Mouse (Mus musculus): ENCODE results near the gene Cldn8. TPM values are rescaled to one million over a fixed set of nuclear protein-coding genes. Genes with fewer than 3 reads are reported as not detected.

Gene Cldn8
- total RNA-seq (2017) = not detected in 2 replicates

DNA sequence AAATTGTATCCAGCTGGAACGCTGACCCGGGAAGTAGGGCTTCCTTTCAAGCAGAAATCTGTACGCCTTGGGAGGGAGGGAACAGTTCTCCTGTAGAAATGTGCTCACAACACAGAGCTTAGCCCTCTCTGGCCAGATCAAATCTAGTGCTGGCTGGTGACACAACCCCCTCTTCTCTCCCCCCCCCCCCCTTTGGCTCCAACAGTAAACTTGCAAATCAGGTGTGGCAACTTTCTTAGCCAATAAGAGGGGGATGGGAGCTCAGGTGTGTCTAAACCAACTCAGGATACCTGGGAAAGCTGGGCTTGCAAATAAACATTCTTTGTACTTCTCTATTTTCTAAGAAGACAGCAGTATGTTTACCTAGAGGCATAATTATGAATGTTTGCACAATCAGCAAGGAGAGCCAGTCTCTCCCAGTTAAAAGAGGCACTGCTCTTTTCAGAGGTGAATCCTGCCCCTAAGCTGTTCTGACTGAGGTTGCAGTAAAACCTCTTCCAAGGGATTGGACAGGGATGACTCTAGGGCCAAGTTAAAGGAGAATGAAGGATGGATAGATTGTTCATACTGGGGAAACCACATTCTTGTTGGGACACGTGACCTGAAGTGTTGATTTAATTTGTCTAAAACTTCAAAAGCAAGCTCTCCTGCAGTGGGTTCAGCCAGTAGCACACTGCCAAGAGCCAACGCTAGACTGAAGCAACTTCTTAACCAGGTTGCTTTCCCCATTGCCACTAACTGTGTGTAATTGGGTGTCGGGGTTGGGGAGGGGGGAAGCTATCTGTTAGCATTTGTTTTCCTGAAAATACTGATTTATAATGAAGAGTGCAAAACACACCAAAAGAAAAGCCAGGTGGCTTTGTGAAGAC, at the start of gene Cldn8:
TSS of gene Cldn8 (minus strand) at position 139 of the 869 bp plus-strand sequence.
- ATAC-seq (replicated peaks; ENCODE audit: low read depth, poor library complexity, severe bottlenecking) = no peak

DNA sequence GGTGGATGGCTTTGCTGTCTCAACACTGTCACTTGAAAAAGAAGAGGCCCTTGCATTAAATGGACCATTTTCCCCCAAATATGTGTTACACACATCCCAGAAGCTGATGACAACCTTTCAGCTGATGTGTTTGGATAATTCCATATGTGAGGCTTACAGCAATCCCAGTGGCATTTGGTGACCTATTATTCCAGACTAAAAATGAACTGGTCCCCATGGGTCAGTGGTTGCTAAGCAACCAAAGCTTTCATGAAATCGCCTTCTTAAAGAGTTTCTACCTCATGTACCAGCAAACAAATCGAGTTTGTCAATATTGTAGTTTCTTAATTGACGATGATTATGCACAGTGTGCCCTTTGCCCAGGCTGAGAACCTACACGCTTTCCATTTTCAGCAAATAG, 49.7 kb upstream of the Cldn8 start:
- no peak for ATAC-seq (replicated peaks; ENCODE audit: low read depth, poor library complexity, severe bottlenecking)

DNA sequence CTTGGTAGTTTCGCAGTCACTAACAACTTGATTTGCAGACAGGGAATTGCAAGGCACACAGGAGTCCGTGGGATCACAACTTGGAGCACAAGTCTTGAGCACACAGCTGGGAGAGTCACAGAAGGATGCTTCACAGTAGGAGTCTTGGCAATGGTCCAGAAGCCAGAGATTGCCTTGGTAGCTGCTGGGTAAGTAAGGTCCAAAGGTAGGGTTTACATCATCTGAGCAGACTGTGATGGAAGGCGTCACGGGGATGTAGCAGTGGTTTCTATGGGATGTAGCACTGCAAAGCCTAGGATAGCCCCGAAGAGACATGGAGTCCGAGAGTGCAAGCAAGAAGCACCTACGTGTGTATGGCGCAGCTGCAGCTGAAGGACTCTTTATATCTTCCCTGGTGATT, 48.9 kb upstream of the Cldn8 start, which contains the start of gene Krtap24-1:
TSS of gene Krtap24-1 (minus strand) at position 358 of the 400 bp plus-strand sequence.
- ATAC-seq (replicated peaks; ENCODE audit: low read depth, poor library complexity, severe bottlenecking) = no peak

DNA sequence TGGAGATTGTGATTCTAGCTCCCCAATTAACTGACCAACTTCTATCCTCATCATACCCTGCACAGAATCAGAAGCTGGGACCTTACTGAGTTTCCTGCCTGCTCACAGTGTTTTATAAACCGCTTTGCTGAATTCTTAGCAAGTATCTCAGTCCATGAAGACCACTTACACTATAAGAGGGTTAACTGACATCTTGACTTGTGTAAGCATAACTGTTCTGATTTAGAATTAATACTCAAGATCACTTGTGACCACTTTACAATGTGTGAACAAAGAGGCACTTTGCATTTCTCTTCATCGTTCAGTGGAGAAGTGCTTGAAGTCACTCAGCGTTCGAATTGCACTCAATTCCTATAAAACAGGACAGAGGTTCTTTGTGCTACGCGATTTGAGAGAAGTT, 41.6 kb upstream of the Cldn8 start:
- no peak for ATAC-seq (replicated peaks; ENCODE audit: low read depth, poor library complexity, severe bottlenecking)

GRCm38 (mm10) chr16:88602464-88602863, 39.5 kb upstream of the Cldn8 start:
- no peak for ATAC-seq (replicated peaks; ENCODE audit: low read depth, poor library complexity, severe bottlenecking)

DNA sequence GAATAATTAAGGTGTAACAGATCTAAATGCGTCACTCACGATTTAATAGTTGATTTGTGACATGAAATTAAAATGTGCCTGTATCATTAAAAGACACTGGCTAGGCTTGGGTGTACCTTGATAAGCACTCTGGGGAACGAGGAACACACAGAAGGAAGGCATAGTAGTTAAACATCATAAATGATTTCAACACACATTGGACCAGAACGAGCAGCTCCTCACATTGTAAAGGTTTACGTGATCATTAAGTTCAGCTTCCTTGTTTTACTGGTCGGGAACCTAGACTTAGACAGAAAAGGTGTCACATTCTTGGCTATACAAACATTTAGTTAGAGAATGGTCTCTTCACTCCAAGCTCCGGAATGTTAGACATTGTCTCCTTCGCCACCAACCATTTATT, 37.3 kb upstream of the Cldn8 start:
- ATAC-seq (replicated peaks; ENCODE audit: low read depth, poor library complexity, severe bottlenecking) = no peak

- no peak for ATAC-seq (replicated peaks; ENCODE audit: low read depth, poor library complexity, severe bottlenecking)
Measured at GRCm38 (mm10) chr16:88599504-88600237, 36.7 kb upstream of the Cldn8 start.

GRCm38 (mm10) chr16:88592758-88593157, 29.8 kb upstream of the Cldn8 start:
- ATAC-seq (replicated peaks; ENCODE audit: low read depth, poor library complexity, severe bottlenecking) = no peak

DNA sequence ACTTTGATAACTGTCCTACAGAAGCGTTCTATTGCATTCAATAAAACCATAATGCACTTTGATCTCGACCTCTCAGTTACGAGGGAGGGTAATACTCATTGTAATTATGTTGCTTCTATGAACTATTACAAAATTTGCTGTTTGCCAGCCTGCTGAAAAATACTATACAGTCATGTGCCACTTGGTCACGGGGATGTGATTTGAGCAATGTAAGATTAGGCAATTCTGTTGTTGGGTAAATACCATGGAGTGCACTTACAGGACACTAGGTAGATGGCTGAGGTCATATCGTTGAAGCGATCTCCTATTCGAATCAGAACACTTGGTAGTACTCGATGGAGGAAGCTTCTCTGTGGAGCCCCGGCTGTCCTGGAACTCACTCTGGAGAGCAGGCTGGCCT, 20.4 kb upstream of the Cldn8 start:
- no peak for ATAC-seq (replicated peaks; ENCODE audit: low read depth, poor library complexity, severe bottlenecking)

DNA sequence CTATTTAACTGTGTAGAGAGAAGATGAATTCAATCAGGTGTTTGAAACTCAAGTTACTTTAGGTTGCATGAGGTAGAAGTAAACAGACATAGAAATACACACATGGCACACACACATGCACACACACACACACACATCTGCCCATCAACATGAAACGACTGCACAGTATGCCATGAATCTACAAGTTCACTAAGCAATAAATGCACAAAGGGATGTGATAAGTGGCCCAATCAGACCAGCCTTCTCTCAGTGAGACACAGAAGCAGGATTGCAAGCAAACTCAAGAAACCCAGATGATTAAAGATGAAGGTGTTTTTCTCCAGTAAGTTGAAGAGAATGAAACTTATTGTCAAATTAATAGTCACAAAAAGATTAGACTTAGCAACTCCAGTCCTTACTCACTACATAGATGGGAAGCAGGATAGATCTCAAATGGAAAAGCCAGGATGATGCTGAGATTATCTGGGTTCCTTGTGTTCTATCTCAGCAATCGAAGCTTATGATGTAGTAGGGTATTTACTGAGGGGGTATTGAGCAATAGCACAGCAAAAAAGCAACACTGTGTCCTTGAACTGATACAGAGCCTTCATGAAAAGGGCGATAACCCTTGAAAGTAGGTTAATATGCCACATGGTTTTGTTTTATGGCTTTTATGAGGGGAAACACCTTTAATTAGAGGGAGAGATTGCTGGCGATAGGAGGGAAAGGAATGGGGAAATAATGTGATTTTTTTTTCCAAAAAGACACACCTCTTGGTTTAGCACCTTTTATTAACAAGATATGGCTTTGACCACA, 13.1 kb upstream of the Cldn8 start:
- no peak for ATAC-seq (replicated peaks; ENCODE audit: low read depth, poor library complexity, severe bottlenecking)

- no peak for ATAC-seq (replicated peaks; ENCODE audit: low read depth, poor library complexity, severe bottlenecking)
Measured at GRCm38 (mm10) chr16:88572904-88573404, 10.0 kb upstream of the Cldn8 start.

- ATAC-seq (replicated peaks; ENCODE audit: low read depth, poor library complexity, severe bottlenecking) = no peak
Measured at GRCm38 (mm10) chr16:88570136-88570535, 7.2 kb upstream of the Cldn8 start.

DNA sequence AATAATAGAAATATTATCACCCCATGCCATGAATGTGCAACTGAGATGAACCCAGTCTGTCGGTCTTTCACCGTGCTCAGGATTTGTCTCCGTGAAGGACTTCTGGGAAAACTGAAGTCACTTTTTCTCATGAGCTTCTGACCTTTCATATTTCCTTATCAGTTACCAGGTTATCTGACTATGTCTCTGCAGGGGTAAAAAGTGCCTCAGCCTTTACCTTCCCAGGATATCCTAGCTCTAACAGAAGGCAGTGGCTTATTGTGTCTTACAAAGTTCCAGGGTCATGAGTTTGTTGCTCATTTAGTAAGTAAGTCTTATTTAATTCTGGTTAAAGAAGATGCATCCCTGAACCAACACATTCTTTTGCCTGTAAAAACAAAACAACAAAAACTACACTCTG, 6.7 kb upstream of the Cldn8 start:
- no peak for ATAC-seq (replicated peaks; ENCODE audit: low read depth, poor library complexity, severe bottlenecking)

DNA sequence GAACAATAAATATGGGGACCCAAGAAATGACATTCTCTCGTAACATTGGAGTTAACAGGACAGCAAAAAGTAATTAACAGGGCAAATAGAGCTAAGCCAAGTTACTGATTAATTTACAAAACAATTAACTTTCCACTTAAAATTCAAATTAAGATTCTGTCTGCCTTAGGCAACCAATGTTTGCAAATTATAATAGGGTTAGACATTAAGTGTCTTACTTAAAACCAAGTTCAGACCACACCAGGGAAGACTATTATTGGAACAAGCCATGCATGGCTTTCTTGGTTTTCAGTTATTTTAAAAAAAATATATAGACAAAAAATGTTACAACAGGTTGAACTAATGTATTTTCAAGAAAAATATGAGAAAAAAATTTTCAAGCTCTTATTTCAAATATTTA, 6.1 kb upstream of the Cldn8 start:
- no peak for ATAC-seq (replicated peaks; ENCODE audit: low read depth, poor library complexity, severe bottlenecking)

DNA sequence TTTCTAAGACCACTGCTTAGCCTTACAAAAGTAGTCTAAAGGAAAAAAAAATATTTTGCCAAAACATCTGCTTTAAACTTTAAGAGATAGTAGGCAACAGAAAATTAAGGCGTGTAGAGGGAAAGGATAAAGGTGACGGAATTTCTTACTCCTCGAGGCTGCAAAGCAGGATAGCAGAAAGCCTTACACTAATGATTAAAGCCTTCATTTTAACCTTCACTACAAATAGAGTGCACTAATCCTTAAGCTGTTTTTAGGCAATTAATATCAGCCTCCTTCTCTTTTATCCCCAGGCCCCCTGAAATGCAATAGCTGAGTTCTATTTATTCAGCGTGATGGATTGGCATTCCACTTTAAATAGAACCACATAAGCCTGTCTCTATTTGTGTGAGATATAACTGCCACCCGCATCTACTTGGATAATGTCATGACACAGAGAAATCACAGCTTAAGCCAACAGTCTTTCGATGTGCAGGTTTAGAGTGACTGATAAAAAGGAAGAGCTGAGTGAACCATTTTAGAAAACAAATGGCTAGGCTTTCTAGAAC, 1.3 kb downstream of the Cldn8 start:
- no peak for ATAC-seq (replicated peaks; ENCODE audit: low read depth, poor library complexity, severe bottlenecking)

GRCm38 (mm10) chr16:88542488-88542887, 20.5 kb downstream of the Cldn8 start:
- no peak for ATAC-seq (replicated peaks; ENCODE audit: low read depth, poor library complexity, severe bottlenecking)

GRCm38 (mm10) chr16:88539841-88540487, 23.0 kb downstream of the Cldn8 start:
- no peak for ATAC-seq (replicated peaks; ENCODE audit: low read depth, poor library complexity, severe bottlenecking)

- ATAC-seq (replicated peaks; ENCODE audit: low read depth, poor library complexity, severe bottlenecking) = no peak
Measured at GRCm38 (mm10) chr16:88511348-88511747, 51.6 kb downstream of the Cldn8 start.

Data from common myeloid progenitor, adult 5-6 weeks (primary cell).